Mouse (Mus musculus): Measurements from ENCODE around the gene Hsd17b12. TPM values are rescaled to one million over a fixed set of nuclear protein-coding genes. Genes with fewer than 3 reads are reported as not detected.

Gene Hsd17b12
- 12.6 and 19.6 TPM in 2 replicates for polyA plus RNA-seq (2012; rRNA removed)

DNA sequence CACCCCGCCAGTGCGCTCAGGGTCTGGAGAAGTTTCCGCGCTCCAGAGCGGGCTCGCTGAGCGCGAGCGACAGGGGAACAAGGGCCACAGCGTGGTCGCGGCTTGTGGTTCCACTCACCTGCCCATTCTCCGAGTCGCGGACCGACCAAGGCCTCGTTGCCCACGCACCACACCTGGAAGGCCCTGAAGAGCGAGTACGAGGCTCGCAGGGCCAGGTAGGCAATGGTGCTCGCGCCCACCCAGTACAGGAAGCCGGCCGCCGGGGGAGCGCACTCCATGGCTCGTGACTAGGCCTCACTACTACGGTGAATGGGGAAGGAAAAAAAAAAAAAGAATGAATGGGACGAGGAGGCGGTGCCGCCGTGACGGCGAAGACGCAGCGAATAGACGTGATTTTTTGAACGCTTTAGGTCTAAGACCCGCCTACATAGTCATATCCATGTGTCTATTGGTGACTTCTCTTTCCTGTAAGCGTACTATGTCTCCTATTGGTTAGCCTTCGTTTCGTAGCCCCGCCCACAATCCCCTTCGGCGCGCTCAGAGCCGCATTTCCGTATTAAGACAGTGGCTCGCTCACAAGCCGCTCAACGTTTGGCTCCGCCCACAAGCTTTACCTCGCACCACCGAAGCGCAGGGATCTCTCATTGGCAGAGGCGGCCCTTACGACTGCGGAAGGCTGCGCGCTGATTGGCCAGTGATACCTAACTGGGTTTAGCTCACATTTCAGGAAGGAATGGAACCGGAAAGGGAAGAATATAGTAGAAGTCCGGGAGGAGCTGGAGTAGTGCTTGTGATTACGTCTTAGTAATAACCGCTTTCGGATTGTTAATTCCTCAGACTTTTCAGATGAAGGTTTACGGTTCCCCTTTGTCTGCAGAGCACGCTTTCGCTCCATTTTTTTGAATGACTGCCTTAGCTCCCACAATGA, at the start of gene Hsd17b12:
Hsd17b12 (minus strand) TSS at position 373 of the 928 bp plus-strand sequence.

DNA sequence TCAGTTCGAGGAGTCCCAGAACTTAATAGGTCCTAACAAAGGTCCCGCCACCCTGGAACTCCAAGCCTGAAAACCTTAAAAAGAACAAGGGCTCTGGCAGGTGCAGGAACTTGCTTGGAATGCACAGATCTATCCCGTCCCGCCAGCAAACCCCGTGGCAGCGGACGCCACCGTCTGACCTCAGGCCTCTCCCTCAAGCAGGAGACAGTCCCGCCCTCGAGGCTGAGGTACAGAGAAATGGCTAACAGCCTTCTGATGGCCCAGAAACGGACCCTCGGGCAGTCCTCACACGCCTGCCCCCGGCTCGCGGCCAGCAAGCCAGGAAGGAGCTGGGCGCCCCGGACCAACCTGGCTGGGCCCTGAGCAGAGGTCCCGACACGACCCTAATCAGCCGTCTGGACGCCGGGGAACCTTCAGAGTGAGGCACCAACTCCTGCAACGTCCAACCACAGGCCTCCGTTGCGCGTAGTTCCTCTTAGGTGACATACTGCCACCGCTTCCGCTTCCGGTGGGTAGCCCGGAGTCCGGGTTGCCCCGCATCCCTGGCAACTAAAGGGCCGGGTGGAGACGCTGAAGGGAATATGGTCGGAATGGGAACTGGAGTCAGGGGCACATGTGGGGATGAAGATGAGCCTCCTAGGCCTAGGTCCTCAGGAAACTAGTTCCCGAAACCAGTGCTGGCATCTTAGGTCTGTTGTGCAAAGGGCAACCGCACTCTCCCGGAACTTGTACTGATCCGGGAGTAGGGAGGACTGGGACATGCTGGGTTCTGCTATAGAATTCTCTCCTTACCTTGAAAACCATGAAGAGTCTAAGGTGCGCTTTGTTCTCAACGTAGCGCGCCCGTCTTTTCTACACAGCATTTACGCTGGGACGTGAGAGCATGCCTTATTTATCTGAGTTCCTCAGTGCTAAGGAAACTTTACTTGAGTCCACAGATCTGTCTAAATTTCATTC, 147.2 kb downstream of the Hsd17b12 start, which contains the start of gene Alkbh3:
Alkbh3 (minus strand) TSS at position 473 of the 957 bp plus-strand sequence.

DNA sequence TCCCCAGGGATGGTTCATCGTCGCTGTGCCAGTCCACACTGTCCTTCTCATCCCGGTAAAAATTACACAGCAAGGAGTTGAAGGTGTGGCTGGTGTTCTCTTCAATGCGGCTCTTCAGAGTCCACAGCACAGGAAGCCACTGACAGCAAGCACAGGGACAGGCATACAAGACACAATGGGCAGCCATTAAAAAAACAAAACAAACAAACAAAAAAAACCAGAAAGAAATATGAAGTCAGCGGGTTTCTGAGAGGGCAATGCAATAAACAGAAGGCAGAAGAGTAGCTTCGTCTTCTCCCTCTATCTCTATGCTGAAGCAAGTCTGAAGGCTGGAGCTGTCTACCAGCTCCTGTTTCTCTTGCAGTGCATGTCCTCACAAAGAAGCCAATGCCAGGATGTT, 161.5 kb downstream of the Hsd17b12 start, which contains the start of gene Gm27027:
Gm27027 (minus strand) TSS at position 101 of the 400 bp plus-strand sequence.

Other genes starting within 250 kb of the Hsd17b12 start
- gene Gm13889, start 200.8 kb downstream of the Hsd17b12 start, polyA plus RNA-seq (2012; rRNA removed): 78.2 and 182 TPM in 2 replicates
- not detected in 2 replicates for gene Gm27027, start 161.6 kb downstream of the Hsd17b12 start, polyA plus RNA-seq (2012; rRNA removed)
- 16.3 and 21.3 TPM in 2 replicates for gene Alkbh3, start 147.2 kb downstream of the Hsd17b12 start, polyA plus RNA-seq (2012; rRNA removed)
- 4.7 and 6.2 TPM in 2 replicates for gene Ttc17, start 248.7 kb upstream of the Hsd17b12 start, polyA plus RNA-seq (2012; rRNA removed)